Mouse (Mus musculus): ENCODE measurements around the gene Ahnak.
"Not testable (repeated sequence)": the region's sequence is repeated elsewhere in the genome, so short reads cannot be mapped to it uniquely, and the experiment has no call there.

Gene Ahnak

DNA sequence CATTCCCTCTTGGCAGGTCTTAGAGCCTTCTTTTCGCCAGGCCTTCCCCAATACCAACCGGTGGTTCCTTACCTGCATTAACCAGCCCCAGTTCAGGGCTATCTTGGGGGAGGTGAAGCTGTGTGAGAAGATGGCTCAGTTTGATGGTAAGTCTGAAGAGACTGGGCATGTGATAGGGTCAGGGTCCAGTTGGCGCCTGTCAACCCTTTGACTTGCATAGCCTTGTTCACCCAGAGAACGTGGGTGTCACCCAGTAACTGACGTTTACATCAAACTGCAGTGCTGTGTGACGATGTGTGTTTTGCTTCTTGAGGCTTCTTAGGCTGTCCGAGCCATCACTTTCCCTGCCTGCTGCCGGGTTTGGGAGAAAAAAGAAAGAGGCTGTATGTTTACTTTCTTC, 16.6 kb upstream of the Ahnak start:
- not testable (repeated sequence) for DNase-seq (ENCODE audit: low read depth, low spot score)

GRCm38 (mm10) chr19:8974638-8975037, 14.4 kb upstream of the Ahnak start:
- DNase-seq (ENCODE audit: low read depth, low spot score): no peak

DNA sequence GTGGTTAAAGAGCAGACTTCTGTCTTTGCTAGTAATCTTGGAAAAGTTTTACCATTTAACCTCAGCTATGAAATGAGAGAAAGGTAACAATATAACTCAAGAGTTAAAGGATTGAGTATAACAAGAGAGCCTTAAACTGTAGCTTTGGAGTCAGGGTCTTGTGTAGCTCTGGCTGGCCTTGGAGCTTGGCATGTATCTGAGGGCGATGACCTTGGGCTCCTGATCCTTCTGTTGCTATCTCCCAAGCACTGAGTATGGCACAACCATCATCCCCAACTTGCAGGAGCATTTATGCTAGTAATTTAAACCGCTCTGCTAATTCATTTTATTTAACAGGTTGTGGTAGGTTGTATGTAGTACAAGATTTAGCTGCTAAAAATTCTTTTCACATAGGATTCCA, 13.6 kb upstream of the Ahnak start:
- no peak for DNase-seq (ENCODE audit: low read depth, low spot score)

DNA sequence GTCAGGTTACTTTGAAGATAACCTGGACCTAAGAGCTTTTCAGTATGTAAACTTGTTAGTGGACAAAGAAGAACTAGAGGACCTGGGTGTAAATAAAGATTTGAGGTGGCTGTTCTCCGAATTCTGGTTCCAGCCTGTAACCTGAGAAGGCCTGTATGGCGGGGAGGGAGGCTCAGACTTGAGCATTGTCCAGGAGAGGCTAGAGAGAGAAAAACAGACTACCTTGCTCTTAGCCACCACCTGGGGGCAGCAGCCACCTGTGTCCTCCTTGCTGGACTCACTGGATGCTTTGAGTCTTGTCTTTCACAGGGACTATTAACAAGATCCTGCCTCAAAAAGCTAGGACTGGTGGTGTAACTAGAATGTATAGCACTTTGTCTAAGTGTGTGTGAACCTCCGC, 12.5 kb upstream of the Ahnak start:
- DNase-seq (ENCODE audit: low read depth, low spot score): peak; percentile 66

DNA sequence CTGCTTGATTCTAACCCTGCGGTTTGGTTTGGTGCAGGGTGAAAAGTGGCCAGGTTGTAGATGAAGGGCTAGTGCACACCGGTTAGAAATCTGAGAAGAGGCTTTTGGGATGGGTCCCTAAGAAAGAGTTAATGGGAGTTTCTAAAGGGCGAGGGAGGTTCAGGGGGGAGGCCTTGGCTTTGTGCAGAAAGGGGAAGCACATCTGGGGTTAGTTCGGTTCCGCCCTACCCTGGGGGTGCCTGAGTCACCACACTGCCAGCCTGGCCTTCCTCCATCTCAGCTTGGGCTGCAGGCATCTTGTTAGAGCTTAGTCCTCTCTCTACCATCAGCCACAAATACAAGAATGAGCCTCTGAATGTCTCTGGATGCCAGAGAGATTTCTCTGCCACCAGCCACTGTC, 8.3 kb upstream of the Ahnak start:
- no peak for DNase-seq (ENCODE audit: low read depth, low spot score)

DNA sequence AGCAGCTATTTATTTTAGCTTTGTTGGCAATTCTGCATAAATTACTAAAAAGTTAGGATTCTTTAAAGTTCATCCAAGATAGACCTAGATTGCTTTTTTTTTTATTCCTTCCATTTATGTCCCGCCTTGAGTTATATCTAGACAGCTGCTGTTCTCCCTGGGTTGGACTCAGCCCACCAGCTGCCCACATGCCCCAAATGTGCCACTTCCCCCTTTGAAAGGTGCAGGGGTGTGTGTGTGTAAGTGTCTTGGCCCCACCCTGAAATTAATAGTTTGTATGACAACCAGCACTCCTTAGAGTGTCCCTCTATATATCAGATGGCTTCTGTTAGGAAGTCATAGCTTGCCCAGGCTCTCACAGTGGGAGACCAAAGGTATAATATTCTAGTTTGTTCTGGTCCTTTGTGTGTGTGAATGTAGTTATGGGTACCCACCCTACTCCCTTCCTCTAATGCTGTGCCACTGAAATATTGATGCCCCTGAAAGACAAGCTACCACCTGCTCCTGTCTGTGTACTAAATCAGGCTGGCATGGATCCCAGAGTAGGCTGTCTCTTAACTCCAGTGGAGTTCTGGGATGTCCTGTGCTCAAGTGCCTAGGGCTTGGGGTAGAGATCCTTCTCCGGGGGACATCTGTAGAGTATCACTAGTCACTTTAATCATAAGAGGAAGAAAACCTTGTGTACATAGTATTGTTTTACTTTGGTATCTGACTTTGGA, 7.5 kb upstream of the Ahnak start:
- DNase-seq (ENCODE audit: low read depth, low spot score): no peak

GRCm38 (mm10) chr19:8982303-8983149, 6.6 kb upstream of the Ahnak start:
- no peak for DNase-seq (ENCODE audit: low read depth, low spot score)

DNA sequence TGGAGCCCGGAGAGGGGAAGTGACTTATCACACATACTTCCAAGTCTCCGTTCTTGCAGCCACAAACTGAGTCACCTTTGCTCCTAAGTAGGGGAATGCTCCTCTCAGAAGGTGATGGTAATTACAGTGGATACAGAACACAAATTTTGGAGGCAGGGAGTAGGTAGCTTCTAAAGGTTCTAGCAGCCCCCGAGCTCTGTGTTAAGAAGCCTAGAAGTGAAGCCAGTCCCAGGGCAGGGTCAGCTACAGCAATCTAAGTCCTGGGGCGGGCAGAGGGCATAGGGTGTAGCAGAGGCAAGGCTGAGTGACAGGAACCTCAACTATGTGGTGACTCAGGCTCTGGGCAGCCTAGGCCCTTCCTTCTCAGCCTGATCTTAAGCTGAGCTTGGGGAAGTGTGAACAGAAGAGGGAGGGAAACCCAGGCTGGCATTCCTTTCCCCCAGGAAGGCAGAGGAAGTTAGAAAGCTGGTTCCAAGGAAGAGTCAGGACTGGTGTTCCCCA, 5.9 kb upstream of the Ahnak start:
- no peak for DNase-seq (ENCODE audit: low read depth, low spot score)

- peak; percentile 84 for DNase-seq (ENCODE audit: low read depth, low spot score)
These were observed 4.7 kb upstream of the Ahnak start for GRCm38 (mm10) chr19:8984255-8984868.

DNA sequence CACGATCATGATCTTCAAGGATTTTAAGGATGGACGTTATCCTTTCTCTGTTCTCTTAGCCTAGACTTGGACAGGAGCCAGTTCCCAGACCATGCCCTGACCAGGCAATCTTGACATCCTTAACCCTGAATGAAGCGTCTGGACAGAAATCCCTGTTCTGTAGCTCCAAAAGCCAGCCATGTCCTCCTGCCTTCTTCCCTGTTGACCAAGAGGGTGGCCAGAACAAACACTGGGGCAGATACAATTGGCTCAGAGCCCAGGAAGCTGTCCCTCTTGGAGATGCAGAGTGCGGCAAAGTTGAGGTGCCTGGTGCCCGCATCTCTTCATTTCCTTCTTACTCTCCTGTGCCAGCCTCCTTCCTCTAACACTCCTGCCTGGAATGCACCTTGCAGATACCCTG, 3.2 kb upstream of the Ahnak start:
- DNase-seq (ENCODE audit: low read depth, low spot score): no peak

- no peak for DNase-seq (ENCODE audit: low read depth, low spot score)
These were observed 1.3 kb upstream of the Ahnak start for GRCm38 (mm10) chr19:8987816-8988215.

DNA sequence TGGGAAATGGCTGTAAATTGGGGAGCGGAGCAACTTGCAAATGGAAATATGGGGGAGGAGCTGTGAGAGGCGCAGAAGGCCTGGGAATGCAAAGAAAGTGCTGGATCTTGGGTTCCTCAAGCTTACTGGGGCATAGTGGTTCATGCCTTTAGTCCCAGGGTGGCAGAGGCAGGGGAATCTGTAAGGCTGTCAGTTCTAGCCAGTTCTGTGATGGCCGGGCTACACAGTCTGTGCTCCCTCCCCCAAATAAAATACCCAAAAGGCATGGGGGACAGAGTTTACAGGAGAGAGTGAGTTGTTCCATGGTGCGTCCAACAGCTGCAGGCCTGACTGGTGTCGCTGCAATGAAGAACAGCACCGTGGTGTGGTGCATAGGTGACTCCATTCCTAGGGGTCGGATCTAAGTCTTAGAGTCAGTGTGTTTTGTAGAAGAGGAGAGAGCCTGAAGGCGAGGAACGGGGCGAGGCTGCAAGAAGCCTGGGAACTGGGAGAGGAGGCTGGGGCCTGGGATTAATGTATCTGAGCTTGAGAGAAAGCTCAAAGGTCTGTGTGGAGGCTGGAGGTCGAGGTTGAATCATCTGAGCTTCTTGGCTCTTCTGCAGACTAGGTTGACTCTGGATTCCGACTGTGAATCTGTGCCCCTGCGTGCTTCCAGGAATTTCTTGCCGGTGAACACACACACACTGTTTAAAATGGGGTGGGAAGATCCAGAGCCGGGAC, 578 bp upstream of the Ahnak start:
- DNase-seq (ENCODE audit: low read depth, low spot score): no peak

- DNase-seq (ENCODE audit: low read depth, low spot score): peak; percentile 87
These were observed 715 bp downstream of the Ahnak start for GRCm38 (mm10) chr19:8989567-8990431.

DNA sequence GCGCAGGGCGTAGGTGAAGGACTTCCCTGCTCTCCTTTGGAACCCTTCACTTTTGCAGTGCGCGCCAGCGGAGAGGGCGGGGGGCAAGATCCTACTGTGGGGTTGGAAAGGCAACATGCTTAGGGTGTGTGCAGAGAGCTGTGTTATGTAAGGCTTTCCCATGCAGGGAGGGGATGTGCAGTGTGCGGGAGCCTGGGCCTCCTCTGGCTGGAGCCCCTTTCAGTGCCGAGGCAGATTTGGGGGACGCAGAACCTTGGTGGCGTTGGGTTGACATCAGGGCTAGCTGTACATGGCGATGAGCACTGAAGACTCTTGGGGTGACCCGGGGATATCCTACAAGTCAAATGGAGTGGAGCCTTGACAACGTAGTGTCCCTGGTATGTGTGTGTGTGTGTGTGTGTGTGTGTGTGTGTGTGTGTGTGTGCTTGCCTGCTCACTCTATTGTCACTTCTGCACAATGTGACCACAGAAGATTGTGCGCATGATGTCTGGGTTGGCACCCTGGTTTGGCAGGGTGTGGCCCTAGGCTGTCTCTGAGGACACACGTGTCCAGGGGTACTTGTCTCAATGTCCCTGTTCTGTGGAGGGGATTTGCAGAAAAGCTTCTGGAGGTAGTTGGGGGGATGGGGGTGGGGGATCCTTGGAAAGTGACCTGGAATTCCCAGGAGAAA, 1.5 kb downstream of the Ahnak start:
- no peak for DNase-seq (ENCODE audit: low read depth, low spot score)

- no peak for DNase-seq (ENCODE audit: low read depth, low spot score)
These were observed 2.3 kb downstream of the Ahnak start for GRCm38 (mm10) chr19:8991245-8991870.

DNA sequence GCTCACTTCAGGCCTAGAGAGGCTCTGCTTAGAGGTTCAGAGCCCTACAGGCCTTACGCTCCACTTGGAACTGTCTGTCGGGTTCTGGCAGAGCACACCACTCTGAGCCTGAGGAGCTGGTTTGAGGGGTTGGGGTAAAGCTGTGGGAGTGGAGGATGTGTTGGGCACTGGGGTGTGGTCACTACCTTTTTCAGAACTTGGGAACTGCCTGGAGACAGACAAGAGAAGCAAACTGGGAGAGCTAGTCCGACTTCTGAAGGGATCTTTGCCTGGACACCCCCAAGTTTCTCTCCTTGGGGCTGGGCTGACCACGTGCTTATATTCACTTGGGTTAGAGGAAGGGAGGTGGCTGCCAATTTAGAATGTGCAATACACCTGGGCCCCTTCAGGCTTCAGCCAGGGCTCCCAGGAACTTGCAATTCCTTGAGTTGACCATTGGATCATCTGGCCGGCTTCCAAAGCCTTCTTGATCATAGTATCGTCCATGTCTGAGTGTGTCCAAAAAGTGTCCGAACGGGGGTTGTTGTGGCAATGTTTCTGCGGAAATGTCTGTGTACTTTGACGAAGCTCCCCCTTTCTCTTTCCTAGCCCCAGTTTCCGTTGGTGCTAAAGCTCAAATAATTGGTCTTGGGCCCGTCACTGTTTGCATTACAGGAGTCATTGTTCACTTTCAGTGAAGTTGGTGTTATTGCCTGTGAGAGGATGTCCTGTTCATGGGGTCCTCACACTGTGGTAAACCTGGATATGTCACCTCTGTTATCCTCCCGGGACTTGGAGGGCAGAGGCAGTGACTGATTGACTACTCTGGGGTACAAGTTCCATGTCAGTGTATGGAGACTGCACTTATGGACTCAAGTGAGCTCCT, 3.0 kb downstream of the Ahnak start:
- no peak for DNase-seq (ENCODE audit: low read depth, low spot score)

GRCm38 (mm10) chr19:8992769-8993624, 3.9 kb downstream of the Ahnak start:
- peak; percentile 71 for DNase-seq (ENCODE audit: low read depth, low spot score)

DNA sequence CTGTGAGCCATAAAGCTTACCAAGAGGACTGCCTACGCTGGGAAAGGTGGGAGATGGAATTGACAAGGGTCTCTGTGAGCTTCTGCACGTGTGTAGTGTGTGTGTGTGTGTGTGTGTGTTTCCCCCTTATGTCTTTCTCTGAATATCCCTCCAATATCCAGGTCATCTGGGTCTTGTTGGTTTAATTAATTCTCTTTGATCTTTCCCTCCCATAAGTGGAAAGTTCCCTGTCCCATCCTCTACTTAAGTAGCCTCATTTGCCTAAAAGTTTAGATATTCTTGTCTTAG, 4.5 kb downstream of the Ahnak start:
- no peak for DNase-seq (ENCODE audit: low read depth, low spot score)

Measured in mesoderm, embryonic 11.5 days (tissue).